Mouse (Mus musculus): ENCODE data around the gene Plekhg4. TPM values are rescaled to one million over a fixed set of nuclear protein-coding genes. Genes with fewer than 3 reads are reported as not detected.

Gene Plekhg4
- polyA plus RNA-seq, 1 experiment: not detected

DNA sequence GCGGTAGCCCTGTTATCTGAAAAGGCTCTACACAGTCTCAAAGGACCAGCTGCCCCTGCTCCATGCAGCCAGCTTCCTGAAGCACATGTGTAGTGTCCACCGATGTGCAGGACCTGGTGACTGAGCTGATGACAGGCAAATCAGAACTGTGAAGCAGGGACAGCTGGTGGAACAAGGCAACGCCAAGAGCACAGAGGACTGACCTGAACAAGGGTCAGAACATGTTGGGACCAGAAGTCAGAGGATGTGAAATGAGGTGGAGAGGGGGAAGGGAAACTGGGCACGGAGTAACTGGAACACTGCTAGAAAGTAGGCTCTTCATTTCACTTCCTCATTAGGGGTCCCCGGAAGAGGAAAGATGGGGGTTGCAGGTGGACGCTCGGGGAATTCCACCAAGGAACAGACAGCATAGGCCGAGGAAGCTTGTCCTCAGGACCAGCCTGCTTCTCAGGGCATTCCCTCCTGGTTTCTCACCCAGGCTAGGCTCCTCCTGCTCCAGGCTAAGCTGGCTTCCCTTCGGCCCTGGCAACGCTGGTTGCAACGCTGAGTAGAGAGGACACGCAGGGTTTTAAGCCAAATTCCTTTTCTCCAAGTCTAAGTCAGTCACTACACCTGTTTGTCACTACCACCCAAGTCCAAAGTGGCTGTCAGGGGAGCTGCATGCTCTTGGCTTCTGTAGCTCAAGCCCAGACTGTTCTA lies 20.2 kb downstream of the Plekhg4 start:
- Histone ChIP-seq H3K4me3 (ENCODE audit: insufficient read depth, low read length) (no peak overlapping the region), H3K4me1 (ENCODE audit: control insufficient read depth, insufficient read depth, low read length) (peaks cover 15% of the 10 kb centered on the region), H3K27ac (ENCODE audit: insufficient read depth, low read depth, low read length) (peak overlapping the region; percentile 11)
- TF ChIP-seq POLR2A (IDR thresholded peaks at IDR 0.05; ENCODE audit: borderline replicate concordance, low read depth, low read length) (no peak), CTCF (IDR thresholded peaks at IDR 0.05; ENCODE audit: low read depth, low read length) (no peak)

DNA sequence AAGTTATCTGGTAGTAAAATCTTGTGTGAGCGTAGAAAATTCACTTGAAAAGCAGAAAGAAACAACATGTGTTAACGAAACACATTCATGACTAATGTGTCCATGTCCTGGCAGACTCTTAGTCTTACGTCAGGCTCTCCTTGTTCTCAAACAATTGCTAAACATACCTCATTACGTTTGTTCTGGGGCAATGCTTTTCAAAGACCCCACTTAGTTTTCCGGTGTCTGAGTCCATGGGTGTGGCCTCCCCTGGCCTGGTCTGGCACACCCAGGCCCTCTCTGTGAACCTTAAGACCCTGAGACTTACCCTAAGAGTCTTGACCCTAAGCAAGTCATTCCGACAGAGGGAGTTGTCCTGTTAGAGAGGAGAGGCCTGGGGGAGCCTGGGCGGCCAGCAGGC lies 20.8 kb downstream of the Plekhg4 start:
- Histone ChIP-seq H3K27ac (ENCODE audit: insufficient read depth, low read depth, low read length) (no peak overlapping the region; the same call in 1 of the 2 replicates), H3K4me1 (ENCODE audit: control insufficient read depth, insufficient read depth, low read length) (peaks cover 15% of the 10 kb centered on the region), H3K4me3 (ENCODE audit: insufficient read depth, low read length) (no peak overlapping the region)
- TF ChIP-seq CTCF (IDR thresholded peaks at IDR 0.05; ENCODE audit: low read depth, low read length) (no peak), POLR2A (IDR thresholded peaks at IDR 0.05; ENCODE audit: borderline replicate concordance, low read depth, low read length) (no peak)

DNA sequence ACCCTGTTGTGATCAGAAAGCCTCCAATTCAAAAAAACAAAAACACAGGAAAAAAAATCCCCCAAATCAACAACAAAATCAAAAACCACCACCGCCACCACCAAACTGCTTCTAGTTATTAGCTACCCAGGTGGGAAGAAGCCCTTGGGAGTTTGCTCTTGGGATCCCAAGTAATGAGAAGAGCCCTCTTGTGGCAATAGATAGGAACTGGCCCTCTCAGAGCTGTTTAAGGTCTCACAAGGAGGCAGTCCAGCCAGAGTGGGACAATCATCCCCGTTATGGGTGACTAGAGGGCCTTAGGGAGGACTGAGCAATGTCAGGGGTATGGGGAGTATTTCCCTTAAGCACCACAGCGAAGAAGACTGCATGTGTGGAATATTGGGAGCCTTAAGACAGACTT lies 24.7 kb downstream of the Plekhg4 start:
- H3K4me1 ChIP-seq (ENCODE audit: control insufficient read depth, insufficient read depth, low read length): peaks cover 14% of the 10 kb centered on the region
- H3K27ac ChIP-seq (ENCODE audit: insufficient read depth, low read depth, low read length): no peak overlapping the region
- TF ChIP-seq CTCF (IDR thresholded peaks at IDR 0.05; ENCODE audit: low read depth, low read length) (peak; percentile 34; the same call in 1 of the 2 replicates), POLR2A (IDR thresholded peaks at IDR 0.05; ENCODE audit: borderline replicate concordance, low read depth, low read length) (no peak)
- no peak overlapping the region for H3K4me3 ChIP-seq (ENCODE audit: insufficient read depth, low read length)

- Histone ChIP-seq H3K4me3 (ENCODE audit: insufficient read depth, low read length) (no peak overlapping the region), H3K4me1 (ENCODE audit: control insufficient read depth, insufficient read depth, low read length) (no peaks in the 10 kb centered on the region), H3K27ac (ENCODE audit: insufficient read depth, low read depth, low read length) (no peak overlapping the region)
- TF ChIP-seq CTCF (IDR thresholded peaks at IDR 0.05; ENCODE audit: low read depth, low read length) (no peak), POLR2A (IDR thresholded peaks at IDR 0.05; ENCODE audit: borderline replicate concordance, low read depth, low read length) (no peak)
Measured at GRCm38 (mm10) chr8:105400016-105400415, 26.9 kb downstream of the Plekhg4 start.

GRCm38 (mm10) chr8:105403467-105403866 lies 30.4 kb downstream of the Plekhg4 start:
- TF ChIP-seq CTCF (IDR thresholded peaks at IDR 0.05; ENCODE audit: low read depth, low read length) (no peak), POLR2A (IDR thresholded peaks at IDR 0.05; ENCODE audit: borderline replicate concordance, low read depth, low read length) (no peak)
- peaks cover 3% of the 10 kb centered on the region; the same call in 1 of the 2 replicates for H3K4me1 ChIP-seq (ENCODE audit: control insufficient read depth, insufficient read depth, low read length)
- no peak overlapping the region for H3K27ac ChIP-seq (ENCODE audit: insufficient read depth, low read depth, low read length)
- H3K4me3 ChIP-seq (ENCODE audit: insufficient read depth, low read length): no peak overlapping the region

DNA sequence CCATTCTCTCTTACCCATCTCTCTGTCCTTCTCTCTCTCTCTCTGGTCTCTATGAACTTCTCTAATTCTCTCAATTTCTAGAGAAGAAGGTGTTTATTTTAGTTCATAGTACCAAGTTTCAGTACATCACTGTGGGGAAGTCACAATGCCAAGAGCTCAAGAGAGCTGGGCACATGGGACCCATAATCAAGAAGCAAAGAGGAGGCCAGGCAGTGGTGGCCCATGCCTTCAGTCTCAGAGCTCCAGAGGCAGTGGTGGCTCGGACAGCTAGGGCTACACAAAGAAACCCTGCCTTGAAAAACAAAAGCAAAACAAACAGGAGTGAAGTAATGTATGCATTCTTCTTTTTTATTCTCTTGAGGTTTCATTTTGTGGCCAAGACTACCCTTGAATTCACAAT lies 31.4 kb downstream of the Plekhg4 start:
- TF ChIP-seq CTCF (IDR thresholded peaks at IDR 0.05; ENCODE audit: low read depth, low read length): no peak
- no peak for TF ChIP-seq POLR2A (IDR thresholded peaks at IDR 0.05; ENCODE audit: borderline replicate concordance, low read depth, low read length)
- Histone ChIP-seq H3K27ac (ENCODE audit: insufficient read depth, low read depth, low read length) (no peak overlapping the region), H3K4me1 (ENCODE audit: control insufficient read depth, insufficient read depth, low read length) (peaks cover 3% of the 10 kb centered on the region; the same call in 1 of the 2 replicates), H3K4me3 (ENCODE audit: insufficient read depth, low read length) (no peak overlapping the region)

GRCm38 (mm10) chr8:105406416-105406815 lies 33.3 kb downstream of the Plekhg4 start:
- H3K27ac ChIP-seq (ENCODE audit: insufficient read depth, low read depth, low read length): no peak overlapping the region
- TF ChIP-seq POLR2A (IDR thresholded peaks at IDR 0.05; ENCODE audit: borderline replicate concordance, low read depth, low read length): no peak
- no peak for TF ChIP-seq CTCF (IDR thresholded peaks at IDR 0.05; ENCODE audit: low read depth, low read length)
- no peak overlapping the region for H3K4me3 ChIP-seq (ENCODE audit: insufficient read depth, low read length)
- H3K4me1 ChIP-seq (ENCODE audit: control insufficient read depth, insufficient read depth, low read length): peaks cover 3% of the 10 kb centered on the region; the same call in 1 of the 2 replicates

GRCm38 (mm10) chr8:105408331-105408730 lies 35.3 kb downstream of the Plekhg4 start:
- Histone ChIP-seq H3K4me1 (ENCODE audit: control insufficient read depth, insufficient read depth, low read length) (peaks cover 3% of the 10 kb centered on the region; the same call in 1 of the 2 replicates), H3K4me3 (ENCODE audit: insufficient read depth, low read length) (no peak overlapping the region), H3K27ac (ENCODE audit: insufficient read depth, low read depth, low read length) (no peak overlapping the region)
- TF ChIP-seq POLR2A (IDR thresholded peaks at IDR 0.05; ENCODE audit: borderline replicate concordance, low read depth, low read length) (no peak), CTCF (IDR thresholded peaks at IDR 0.05; ENCODE audit: low read depth, low read length) (no peak)

GRCm38 (mm10) chr8:105409947-105410346 lies 36.9 kb downstream of the Plekhg4 start:
- no peak for TF ChIP-seq CTCF (IDR thresholded peaks at IDR 0.05; ENCODE audit: low read depth, low read length)
- TF ChIP-seq POLR2A (IDR thresholded peaks at IDR 0.05; ENCODE audit: borderline replicate concordance, low read depth, low read length): no peak
- peaks cover 6% of the 10 kb centered on the region; the same call in 1 of the 2 replicates for H3K4me1 ChIP-seq (ENCODE audit: control insufficient read depth, insufficient read depth, low read length)
- no peak overlapping the region for H3K27ac ChIP-seq (ENCODE audit: insufficient read depth, low read depth, low read length)
- H3K4me3 ChIP-seq (ENCODE audit: insufficient read depth, low read length): no peak overlapping the region

- Histone ChIP-seq H3K27ac (ENCODE audit: insufficient read depth, low read depth, low read length) (no peak within 1 kb of the TSS), H3K4me1 (ENCODE audit: control insufficient read depth, insufficient read depth, low read length) (peaks cover 3% of the 10 kb centered on the region; the same call in 1 of the 2 replicates), H3K4me3 (ENCODE audit: insufficient read depth, low read length) (peak within 1 kb of the TSS; percentile 43)
- TF ChIP-seq POLR2A (IDR thresholded peaks at IDR 0.05; ENCODE audit: borderline replicate concordance, low read depth, low read length) (no peak), CTCF (IDR thresholded peaks at IDR 0.05; ENCODE audit: low read depth, low read length) (no peak)
Measured at GRCm38 (mm10) chr8:105413391-105413790, 40.3 kb downstream of the Plekhg4 start, which contains the start of the genes Kctd19 and Lrrc36. Gene Kctd19, minus strand, starts transcription at chr8:105413502. Gene Lrrc36, plus strand, starts transcription at chr8:105413571.
